Mouse (Mus musculus) kidney, embryonic 15.5 days (tissue): Measurements from ENCODE around the gene Lingo3. TPM values are rescaled to one million over a fixed set of nuclear protein-coding genes. Genes with fewer than 3 reads are reported as not detected.
A peak's percentile ranks its signal among the peaks of the same experiment; 100 is the strongest.
"Not testable (repeated sequence)": the region's sequence is repeated elsewhere in the genome, so short reads cannot be mapped to it uniquely, and the experiment has no call there.

Experiments
- ATAC-seq: fragments of 200-750 bp; cut with Nextera tagmentation; replicated peaks from 2 replicates; pipeline ENCODE4 v1.8.0; 2017; ENCODE audit warnings: moderate TSS enrichment; ENCODE audit not compliant: low FRiP score
- H3K27ac ChIP-seq: fragments of 300-500 bp; sonication (generic); 2 replicates; pipeline ENCODE4 v1.5.1; 2015; ENCODE audit warnings: mild to moderate bottlenecking, inconsistent platforms
- H3K27me3 ChIP-seq: fragments of 300-500 bp; sonication (generic); 2 replicates; pipeline ENCODE4 v1.6.1; 2015; ENCODE audit warnings: inconsistent platforms
- H3K36me3 ChIP-seq: fragments of 300-500 bp; sonication (generic); 2 replicates; pipeline ENCODE4 v1.6.1; 2015; ENCODE audit warnings: inconsistent platforms
- H3K4me1 ChIP-seq: fragments of 300-500 bp; sonication (generic); 2 replicates; pipeline ENCODE4 v1.6.1; 2015; ENCODE audit warnings: inconsistent platforms
- H3K4me2 ChIP-seq: fragments of 300-500 bp; sonication (generic); 2 replicates; pipeline ENCODE4 v1.6.1; 2015; ENCODE audit warnings: moderate library complexity, mild to moderate bottlenecking, inconsistent platforms
- H3K4me3 ChIP-seq: fragments of 300-500 bp; sonication (generic); replicated peaks from 2 replicates; pipeline ENCODE4 v1.5.1; 2015; ENCODE audit warnings: mild to moderate bottlenecking, inconsistent platforms
- H3K9ac ChIP-seq: fragments of 300-500 bp; sonication (generic); 2 replicates; pipeline ENCODE4 v1.6.1; 2015; ENCODE audit warnings: mild to moderate bottlenecking, inconsistent platforms
- H3K9me3 ChIP-seq: fragments of 300-500 bp; sonication (generic); replicated peaks from 2 replicates; pipeline ENCODE4 v1.6.1; 2016; ENCODE audit warnings: inconsistent platforms
- WGBS: fragments of 180-500 bp; shearing (Covaris S2); methylation state at CpG from one replicate; pipeline ENCODE4 v1.1.7; 2015; ENCODE audit warnings: mixed read lengths; 5-methylcytosine and 5-hydroxymethylcytosine counted together
- polyA plus RNA-seq: library from polyadenylated mRNA; unstranded; fragments of >200 nt; fragmentation: Nextera tagmentation; extraction: Ambion mirVana; gene quantifications from 2 replicates; pipeline ENCODE4 v1.2.1, GENCODE M21; 2015

The Lingo3 gene
- polyA plus RNA-seq, 1 experiment from 2014 or later = 0.83 TPM

DNA sequence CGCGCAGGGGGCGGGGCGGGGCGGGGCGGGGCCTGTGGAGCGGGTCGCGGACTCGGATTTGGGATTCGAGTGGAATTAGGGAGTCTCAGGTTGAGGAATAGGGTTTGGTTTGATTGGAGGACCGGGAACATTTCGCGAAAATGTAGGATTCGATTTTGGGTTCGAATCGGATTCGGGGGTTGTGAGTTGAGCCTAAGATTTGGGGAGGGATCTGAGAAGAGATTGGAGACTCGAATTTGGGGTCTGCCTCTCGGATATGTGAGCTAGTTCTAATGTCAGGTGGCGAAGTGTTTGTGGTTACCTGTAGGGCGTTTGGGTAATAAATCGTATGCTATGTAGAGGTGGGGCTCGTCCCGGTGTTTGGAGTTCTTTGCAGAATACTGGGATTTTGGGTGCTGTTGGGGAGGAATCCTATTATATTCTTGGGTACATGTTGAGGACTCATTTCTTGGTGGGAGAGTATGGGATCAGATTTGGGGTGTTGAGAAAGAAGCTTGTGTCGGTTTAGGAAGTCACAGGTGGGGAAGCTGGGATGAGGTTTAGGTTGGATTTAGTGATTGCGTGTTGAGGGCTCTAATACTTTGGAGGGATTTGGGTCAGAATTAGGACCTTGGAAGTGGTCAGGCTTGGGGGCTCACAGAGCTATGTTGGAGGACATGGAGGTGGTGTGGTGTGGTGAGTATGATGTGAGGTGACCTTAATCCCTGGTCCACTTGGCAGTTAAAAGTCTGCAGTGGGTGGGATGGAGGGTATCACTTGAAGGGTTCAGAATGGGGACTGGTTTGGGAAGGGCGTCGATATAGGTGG is 16.6 kb downstream of the Lingo3 start:
- 6% methylated on average over 29 of the region's 29 CpGs for WGBS
- H3K27me3 ChIP-seq = no peaks in the 10 kb centered on the region
- peak overlapping the region; percentile 80 for H3K4me3 ChIP-seq
- H3K4me1 ChIP-seq = peaks cover 53% of the 10 kb centered on the region
- peaks cover 25% of the 10 kb centered on the region for H3K36me3 ChIP-seq
- ATAC-seq = no peak
- H3K4me2 ChIP-seq = peak overlapping the region; percentile 79
- H3K27ac ChIP-seq = peak overlapping the region; percentile 90
- no peaks in the 10 kb centered on the region for H3K9me3 ChIP-seq
- peak overlapping the region; percentile 94 for H3K9ac ChIP-seq

GRCm38 (mm10) chr10:80826151-80827062 is 17.4 kb downstream of the Lingo3 start, which contains the start of gene Oaz1:
TSS of gene Oaz1 (plus strand) at chr10:80826656.
- H3K9ac ChIP-seq = peak within 1 kb of the TSS; percentile 94
- peak within 1 kb of the TSS; percentile 90 for H3K27ac ChIP-seq
- H3K27me3 ChIP-seq = no peaks in the 10 kb centered on the region
- peak; percentile 96 for ATAC-seq
- H3K4me2 ChIP-seq = peak within 1 kb of the TSS; percentile 79
- no peaks in the 10 kb centered on the region for H3K9me3 ChIP-seq
- H3K4me3 ChIP-seq = peak within 1 kb of the TSS; percentile 80
- peaks cover 51% of the 10 kb centered on the region for H3K4me1 ChIP-seq
- H3K36me3 ChIP-seq = peaks cover 25% of the 10 kb centered on the region
- WGBS = under 1% methylated on average over 75 of the region's 82 CpGs

DNA sequence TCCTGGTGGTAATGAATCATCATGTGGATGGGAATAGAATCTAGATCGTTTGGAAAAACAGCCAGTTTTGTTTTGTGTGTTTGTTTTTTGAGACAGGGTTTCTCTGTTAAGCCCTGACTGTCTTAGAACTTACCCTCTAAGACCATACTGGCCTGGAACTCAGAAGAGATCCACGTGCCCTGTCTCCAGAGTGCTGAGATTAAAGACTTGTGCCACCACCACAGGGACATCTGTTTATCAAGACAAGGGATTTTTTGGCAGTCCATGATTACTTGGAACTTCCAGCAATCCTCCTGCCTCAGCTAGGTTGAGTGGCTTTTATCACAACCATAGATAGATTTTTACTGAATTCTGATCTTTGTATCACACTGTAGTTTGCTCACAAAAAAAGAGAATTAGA is 19.0 kb downstream of the Lingo3 start:
- ATAC-seq = no peak
- Histone ChIP-seq H3K4me2 (no peak overlapping the region), H3K4me1 (peaks cover 36% of the 10 kb centered on the region), H3K9me3 (no peaks in the 10 kb centered on the region), H3K9ac (no peak overlapping the region), H3K27ac (0 out of 2 replicates have a peak overlapping the region, but pooled peaks have one; percentile 71), H3K27me3 (no peaks in the 10 kb centered on the region), H3K36me3 (peaks cover 14% of the 10 kb centered on the region), H3K4me3 (no peak overlapping the region)
- 67% methylated on average over 2 of the region's 2 CpGs for WGBS

DNA sequence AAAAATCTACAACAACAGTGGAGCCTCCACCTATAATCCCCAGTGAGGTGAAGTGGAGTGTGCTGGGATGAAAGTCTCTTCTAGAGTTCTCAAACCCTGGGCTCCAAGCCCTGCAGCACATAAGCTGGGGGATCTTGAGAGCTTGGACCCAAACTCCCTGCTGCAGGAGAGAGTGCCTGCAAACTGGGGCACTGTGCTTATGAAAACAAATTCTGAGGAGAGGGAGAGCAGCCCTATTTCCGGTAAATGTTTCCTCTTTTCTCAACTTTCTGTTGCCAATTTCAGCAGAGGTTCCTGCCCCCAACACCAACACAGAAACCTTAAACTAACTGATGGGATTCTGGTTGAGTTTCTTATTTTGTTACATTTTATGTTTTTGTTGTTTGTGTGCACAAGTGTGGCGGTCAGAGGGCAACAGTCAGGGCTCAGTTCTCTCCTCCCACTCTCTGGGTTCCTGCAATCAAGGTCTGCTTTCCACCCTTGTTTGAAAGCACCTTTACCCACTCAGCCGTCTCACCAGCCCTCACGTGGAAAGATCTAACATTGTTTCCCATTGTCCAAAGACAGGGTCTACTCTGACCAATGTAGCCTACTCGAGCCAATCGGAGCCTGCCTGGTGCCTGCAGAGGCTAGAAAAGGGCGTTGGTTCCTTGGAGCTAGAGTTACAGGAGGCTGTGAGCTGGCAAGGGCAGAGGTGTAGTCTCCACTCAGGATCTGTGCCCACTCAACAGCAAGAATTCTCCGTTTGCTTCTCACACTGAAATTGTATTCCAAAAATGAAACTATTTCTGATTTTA is 19.8 kb downstream of the Lingo3 start:
- Histone ChIP-seq H3K27ac (peak overlapping the region; percentile 71), H3K4me2 (no peak overlapping the region), H3K36me3 (peaks cover 6% of the 10 kb centered on the region), H3K27me3 (no peaks in the 10 kb centered on the region), H3K4me3 (no peak overlapping the region), H3K4me1 (peaks cover 28% of the 10 kb centered on the region), H3K9me3 (no peaks in the 10 kb centered on the region), H3K9ac (no peak overlapping the region)
- ATAC-seq = no peak
- WGBS = 37% methylated on average over 8 of the region's 8 CpGs

GRCm38 (mm10) chr10:80823316-80823715 is 20.5 kb downstream of the Lingo3 start:
- H3K27ac ChIP-seq = no peak overlapping the region
- ATAC-seq = no peak
- 97% methylated on average over 1 of the region's 1 CpGs for WGBS

DNA sequence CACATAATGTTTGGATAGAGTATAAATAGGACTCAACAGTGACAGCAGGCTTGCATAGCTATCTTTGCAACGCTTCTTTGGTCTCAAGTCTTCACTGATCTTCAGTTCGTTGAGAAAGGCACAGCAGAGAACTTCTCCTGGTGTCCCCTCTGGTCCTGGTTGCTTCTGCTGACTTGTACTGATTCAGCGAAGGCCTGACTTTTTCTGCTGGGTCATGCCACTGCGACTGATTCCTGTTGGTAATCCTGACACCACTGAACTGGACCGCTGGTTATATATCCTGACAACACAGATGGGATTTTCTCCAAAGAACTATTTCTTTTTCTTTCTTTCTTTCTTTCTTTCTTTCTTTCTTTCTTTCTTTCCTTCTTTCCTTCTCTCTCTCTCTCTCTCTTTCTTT is 21.3 kb downstream of the Lingo3 start:
- ATAC-seq = no peak
- no peaks in the 10 kb centered on the region for H3K9me3 ChIP-seq
- no peaks in the 10 kb centered on the region for H3K36me3 ChIP-seq
- 88% methylated on average over 5 of the region's 5 CpGs for WGBS
- H3K4me3 ChIP-seq = no peak overlapping the region
- H3K4me2 ChIP-seq = no peak overlapping the region
- H3K27ac ChIP-seq = no peak overlapping the region
- H3K27me3 ChIP-seq = no peaks in the 10 kb centered on the region
- H3K4me1 ChIP-seq = peaks cover 16% of the 10 kb centered on the region
- no peak overlapping the region for H3K9ac ChIP-seq

More at GRCm38 (mm10) chr10:80823316-80823715, 20.5 kb downstream of the Lingo3 start:
- no peaks in the 10 kb centered on the region for H3K27me3 ChIP-seq
- peaks cover 24% of the 10 kb centered on the region for H3K4me1 ChIP-seq
- H3K36me3 ChIP-seq = peaks cover 1% of the 10 kb centered on the region
- H3K9ac ChIP-seq = no peak overlapping the region
- no peaks in the 10 kb centered on the region for H3K9me3 ChIP-seq
- no peak overlapping the region for H3K4me2 ChIP-seq
- no peak overlapping the region for H3K4me3 ChIP-seq

DNA sequence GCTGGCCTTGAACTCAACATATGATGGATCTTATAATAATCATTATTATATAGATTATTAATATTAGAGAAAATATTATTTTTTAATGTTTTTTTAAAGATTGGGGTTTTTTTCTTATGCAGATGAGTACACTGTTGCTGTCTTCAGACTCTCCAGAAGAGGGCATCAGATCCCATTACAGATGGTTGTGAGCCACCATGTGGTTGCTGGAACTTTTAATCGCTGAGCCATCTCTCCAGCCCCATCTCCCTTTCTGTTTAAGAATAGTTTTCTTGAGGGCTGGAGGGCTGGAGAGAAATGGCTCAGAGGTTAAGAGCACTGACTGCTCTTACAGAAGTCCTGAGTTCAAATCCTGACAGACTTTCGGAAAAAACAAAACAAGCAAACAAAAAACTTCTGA is 21.8 kb downstream of the Lingo3 start:
- H3K9me3 ChIP-seq = no peaks in the 10 kb centered on the region
- H3K4me2 ChIP-seq = no peak overlapping the region
- H3K9ac ChIP-seq = no peak overlapping the region
- no peaks in the 10 kb centered on the region for H3K36me3 ChIP-seq
- WGBS = 45% methylated on average over 2 of the region's 2 CpGs
- H3K27ac ChIP-seq = no peak overlapping the region
- no peaks in the 10 kb centered on the region for H3K27me3 ChIP-seq
- H3K4me1 ChIP-seq = peaks cover 13% of the 10 kb centered on the region
- ATAC-seq = no peak
- no peak overlapping the region for H3K4me3 ChIP-seq

DNA sequence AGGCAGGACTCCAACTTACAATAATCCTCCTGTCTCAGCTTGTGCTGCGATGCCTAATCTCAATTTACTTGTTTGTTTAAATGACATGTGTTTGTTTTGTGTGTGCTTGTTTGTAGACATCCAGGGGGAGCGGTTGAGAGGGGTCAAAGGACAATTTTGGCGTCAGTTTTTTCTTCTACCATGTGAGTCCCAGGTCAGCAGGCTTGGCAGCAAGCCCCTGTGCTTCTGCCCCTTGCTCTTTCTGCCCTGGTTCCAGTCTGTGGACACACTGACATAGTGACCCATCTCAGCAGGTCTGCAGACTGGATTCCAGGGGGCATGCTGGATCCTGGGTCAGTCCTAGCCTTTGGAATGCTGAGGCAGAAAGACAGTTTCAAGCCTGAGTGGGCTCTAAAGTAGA is 24.4 kb downstream of the Lingo3 start:
- H3K27me3 ChIP-seq = no peaks in the 10 kb centered on the region
- 0 out of 2 replicates have a peak overlapping the region, but pooled peaks have one; percentile 2 for H3K9ac ChIP-seq
- ATAC-seq = no peak
- no peak overlapping the region for H3K27ac ChIP-seq
- H3K4me2 ChIP-seq = no peak overlapping the region
- no peaks in the 10 kb centered on the region for H3K36me3 ChIP-seq
- peaks cover 8% of the 10 kb centered on the region for H3K4me1 ChIP-seq
- H3K4me3 ChIP-seq = no peak overlapping the region
- WGBS = 55% methylated on average over 3 of the region's 3 CpGs
- H3K9me3 ChIP-seq = no peaks in the 10 kb centered on the region

DNA sequence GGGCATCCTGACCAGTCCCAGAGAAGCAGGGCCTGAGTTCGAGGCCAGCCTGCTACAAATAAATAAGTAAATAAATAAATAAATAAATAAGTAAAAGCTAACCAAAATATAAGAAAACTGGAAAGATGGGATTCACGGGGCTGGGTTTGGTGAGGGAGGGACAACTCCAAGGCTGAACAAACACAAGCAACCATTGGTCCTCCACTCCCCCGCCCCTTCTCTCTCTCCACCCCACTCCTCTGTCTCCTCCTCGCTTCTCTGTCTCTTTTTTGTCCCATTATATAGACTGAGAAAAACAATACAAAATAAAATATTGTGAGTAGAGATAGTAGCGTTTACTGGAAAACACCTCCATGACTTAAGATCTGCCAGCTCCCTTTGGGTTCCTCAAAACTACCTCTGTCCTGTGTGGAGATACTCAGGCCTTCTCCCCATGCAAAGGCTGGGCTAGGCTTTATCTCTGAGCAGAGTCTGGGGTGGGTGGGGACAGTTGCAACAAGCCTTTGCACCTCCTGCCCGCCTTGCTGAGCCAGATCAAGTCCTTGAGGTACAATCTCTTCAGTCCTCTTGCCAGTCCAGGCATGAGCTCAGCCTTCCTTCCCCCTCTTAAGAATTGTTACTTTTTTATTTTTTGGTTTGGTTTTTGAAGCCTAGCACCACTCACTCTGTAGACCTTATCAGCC is 25.1 kb downstream of the Lingo3 start:
- 49% methylated on average over 6 of the region's 6 CpGs for WGBS
- no peak for ATAC-seq
- no peak overlapping the region for H3K4me2 ChIP-seq
- H3K27me3 ChIP-seq = no peaks in the 10 kb centered on the region
- no peaks in the 10 kb centered on the region for H3K9me3 ChIP-seq
- H3K4me3 ChIP-seq = no peak overlapping the region
- H3K9ac ChIP-seq = no peak overlapping the region
- peaks cover 1% of the 10 kb centered on the region for H3K4me1 ChIP-seq
- H3K27ac ChIP-seq = no peak overlapping the region
- H3K36me3 ChIP-seq = no peaks in the 10 kb centered on the region

- not testable (repeated sequence) for H3K27me3 ChIP-seq, H3K36me3 ChIP-seq, H3K4me2 ChIP-seq, H3K27ac ChIP-seq, H3K4me1 ChIP-seq, H3K9ac ChIP-seq, ATAC-seq, H3K4me3 ChIP-seq, H3K9me3 ChIP-seq
- 84% methylated on average over 7 of the region's 7 CpGs for WGBS
Measured at GRCm38 (mm10) chr10:80817955-80818354, 25.9 kb downstream of the Lingo3 start.

DNA sequence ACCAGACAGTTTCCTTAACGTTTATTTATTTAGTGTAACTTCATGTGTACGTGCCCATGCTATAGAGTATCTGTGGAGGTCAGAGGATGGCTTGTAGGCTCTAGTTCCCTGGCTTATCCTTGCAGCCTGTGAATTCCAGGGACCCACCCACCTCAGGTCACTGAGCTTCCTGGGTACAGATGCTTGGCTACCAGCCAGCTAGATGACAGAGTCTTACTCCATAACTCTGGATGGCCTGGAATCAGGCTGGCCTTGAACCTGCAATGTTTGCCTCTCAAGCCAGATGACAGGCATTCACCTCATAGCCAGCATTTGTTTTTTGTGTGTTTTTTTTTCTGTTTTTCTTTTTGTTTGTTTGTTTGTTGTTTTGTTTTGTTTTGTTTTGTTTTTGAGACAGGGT is 26.7 kb downstream of the Lingo3 start:
- 0 out of 2 replicates have a peak, but pooled peaks cover 5% of the 10 kb centered on the region for H3K27me3 ChIP-seq
- H3K27ac ChIP-seq = no peak overlapping the region
- no peak overlapping the region for H3K9ac ChIP-seq
- ATAC-seq = no peak
- H3K36me3 ChIP-seq = no peaks in the 10 kb centered on the region
- 52% methylated on average over 2 of the region's 2 CpGs for WGBS
- H3K4me2 ChIP-seq = no peak overlapping the region
- H3K9me3 ChIP-seq = no peaks in the 10 kb centered on the region
- H3K4me3 ChIP-seq = no peak overlapping the region
- H3K4me1 ChIP-seq = 0 out of 2 replicates have a peak, but pooled peaks cover 4% of the 10 kb centered on the region
